Mouse (Mus musculus) MEL (cell line): Measurements from ENCODE around the gene Lcn12. TPM values are rescaled to one million over a fixed set of nuclear protein-coding genes. Genes with fewer than 3 reads are reported as not detected.

Source experiments
- DNase-seq: peaks from one replicate; pipeline ENCODE4 v3.0.0; 2011; ENCODE audit warnings: low read depth, low spot score
- H3K27ac ChIP-seq: 2 replicates; pipeline ENCODE4 v1.5.1; 2012; ENCODE audit warnings: low read depth, mild to moderate bottlenecking, control low read depth, low read length, moderate library complexity; ENCODE audit not compliant: control insufficient read depth
- H3K27me3 ChIP-seq, 2 experiments: fragments of 150-350 bp in 1 of 2; sonication (generic) in 1 of 2; 2 replicates each; pipeline ENCODE4 v1.6.1; 2012; ENCODE audit warnings: low read length in 2 of 2, mild to moderate bottlenecking in 2 of 2, improper control_type of control experiment in 1 of 2, moderate library complexity in 1 of 2; ENCODE audit not compliant: insufficient read depth in 2 of 2, control insufficient read depth in 1 of 2
- H3K36me3 ChIP-seq, 2 experiments: 2 replicates each; pipeline ENCODE4 v1.6.1; 2012 to 2014; ENCODE audit warnings: low read length in 2 of 2, improper control_type of control experiment in 1 of 2, inconsistent platforms in 1 of 2, mild to moderate bottlenecking in 1 of 2; ENCODE audit not compliant: insufficient read depth in 2 of 2, control insufficient read depth in 1 of 2
- H3K4me1 ChIP-seq, 2 experiments: fragments of 150-350 bp in 1 of 2; sonication (generic) in 1 of 2; 2 replicates each; pipeline ENCODE4 v1.6.1; 2012; ENCODE audit warnings: low read length in 2 of 2, improper control_type of control experiment in 1 of 2, mild to moderate bottlenecking in 1 of 2; ENCODE audit not compliant: insufficient read depth in 2 of 2, control insufficient read depth in 1 of 2
- H3K4me3 ChIP-seq, 2 experiments: fragments of 150-350 bp in 1 of 2; sonication (generic) in 1 of 2; 2 replicates each; pipeline ENCODE4 v1.5.1; 2012; ENCODE audit warnings: low read depth in 2 of 2, low read length in 2 of 2, mild to moderate bottlenecking in 2 of 2, moderate library complexity in 2 of 2, control low read depth in 1 of 2, improper control_type of control experiment in 1 of 2; ENCODE audit not compliant: control insufficient read depth in 1 of 2, insufficient read depth in 1 of 2
- H3K79me2 ChIP-seq: 2 replicates; pipeline ENCODE4 v1.6.1; 2012; ENCODE audit warnings: mild to moderate bottlenecking, low read length, moderate library complexity; ENCODE audit not compliant: control insufficient read depth, poor library complexity, insufficient read depth
- H3K9ac ChIP-seq: 2 replicates; pipeline ENCODE4 v1.6.1; 2012; ENCODE audit warnings: low read depth, mild to moderate bottlenecking, control low read depth, low read length, moderate library complexity; ENCODE audit not compliant: control insufficient read depth, poor library complexity, severe bottlenecking
- H3K9me3 ChIP-seq: fragments of 150-350 bp; sonication (generic); replicated peaks from 2 replicates; pipeline ENCODE4 v1.6.1; 2012; ENCODE audit warnings: mild to moderate bottlenecking, low read length, improper control_type of control experiment, moderate library complexity; ENCODE audit not compliant: insufficient read depth
- CHD1 ChIP-seq: IDR thresholded peaks from 2 replicates; pipeline ENCODE4 v1.6.1; 2012; ENCODE audit warnings: low read depth, mild to moderate bottlenecking, inconsistent platforms, low read length, improper control_type of control experiment
- CHD2 ChIP-seq: IDR thresholded peaks from 2 replicates; pipeline ENCODE4 v1.6.1; 2011; ENCODE audit warnings: low read length, improper control_type of control experiment
- CTCF ChIP-seq, 3 experiments: IDR thresholded peaks in 2 of 3; conservative IDR thresholded peaks in 1 of 3; 2 replicates each; pipeline ENCODE4 v1.5.1; 2011 to 2012; ENCODE audit warnings: low read length in 3 of 3, low read depth in 2 of 3, mild to moderate bottlenecking in 2 of 3, improper control_type of control experiment in 1 of 3, inconsistent platforms in 1 of 3, mixed read lengths in 1 of 3, moderate library complexity in 1 of 3; ENCODE audit not compliant: control insufficient read depth in 1 of 3, insufficient read depth in 1 of 3, poor library complexity in 1 of 3, severe bottlenecking in 1 of 3
- E2F4 ChIP-seq: IDR thresholded peaks from 2 replicates; pipeline ENCODE4 v1.6.1; 2011; ENCODE audit warnings: low read depth, low read length, improper control_type of control experiment, borderline replicate concordance
- ELF1 ChIP-seq: IDR thresholded peaks from 2 replicates; pipeline ENCODE4 v1.6.1; 2014; ENCODE audit warnings: low read depth, mild to moderate bottlenecking, inconsistent platforms, low read length, improper control_type of control experiment, moderate library complexity
- ETS1 ChIP-seq: IDR thresholded peaks from 2 replicates; pipeline ENCODE4 v1.6.1; 2012; ENCODE audit warnings: low read depth, mild to moderate bottlenecking, inconsistent platforms, low read length, improper control_type of control experiment, moderate library complexity
- GATA1 ChIP-seq: IDR thresholded peaks from 2 replicates; pipeline ENCODE4 v1.6.1; 2011; ENCODE audit warnings: low read depth, low read length, improper control_type of control experiment
- MEF2A ChIP-seq: IDR thresholded peaks from 2 replicates; pipeline ENCODE4 v1.6.1; 2014; ENCODE audit warnings: low read depth, mild to moderate bottlenecking, inconsistent platforms, low read length, improper control_type of control experiment; ENCODE audit not compliant: poor library complexity, insufficient replicate concordance, severe bottlenecking; ENCODE audit errors: extremely low read depth
- MYB ChIP-seq: IDR thresholded peaks from 2 replicates; pipeline ENCODE4 v1.6.1; 2011; ENCODE audit warnings: mild to moderate bottlenecking, low read depth, low read length, improper control_type of control experiment
- NRF1 ChIP-seq: IDR thresholded peaks from 2 replicates; pipeline ENCODE4 v1.6.1; 2014; ENCODE audit warnings: low read depth, mild to moderate bottlenecking, inconsistent platforms, low read length, improper control_type of control experiment, moderate library complexity; ENCODE audit not compliant: poor library complexity, insufficient read depth, severe bottlenecking
- POLR2AphosphoS5 ChIP-seq: IDR thresholded peaks from 2 replicates; pipeline ENCODE4 v1.6.1; 2012; ENCODE audit warnings: low read depth, borderline replicate concordance, mild to moderate bottlenecking, inconsistent platforms, low read length, moderate library complexity, mixed read lengths
- TAL1 ChIP-seq: IDR thresholded peaks from 2 replicates; pipeline ENCODE4 v1.6.1; 2012; ENCODE audit warnings: mild to moderate bottlenecking, inconsistent platforms, low read length, moderate library complexity, mixed read lengths
- TCF12 ChIP-seq: IDR thresholded peaks from 2 replicates; pipeline ENCODE4 v1.6.1; 2014; ENCODE audit warnings: low read depth, mild to moderate bottlenecking, inconsistent platforms, low read length, improper control_type of control experiment, moderate library complexity
- ZC3H11A ChIP-seq: IDR thresholded peaks from 2 replicates; pipeline ENCODE4 v1.6.1; 2012; ENCODE audit warnings: low read depth, mild to moderate bottlenecking, inconsistent platforms, low read length, improper control_type of control experiment
- ZNF384 ChIP-seq: IDR thresholded peaks from 2 replicates; pipeline ENCODE4 v1.6.1; 2012; ENCODE audit warnings: low read depth, mild to moderate bottlenecking, inconsistent platforms, low read length, improper control_type of control experiment
- polyA plus RNA-seq, 2 experiments: library from polyadenylated mRNA; stranded (reverse) in 1 of 2; unstranded in 1 of 2; fragments of >175 nt in 1 of 2; fragments of >200 nt in 1 of 2; gene quantifications; 2 replicates each; pipeline versions ENCODE4 v1.2.1 to v1.2.4; 2012; ENCODE audit warnings: low replicate concordance in 2 of 2, low read depth in 1 of 2; ENCODE audit not compliant: insufficient read length in 2 of 2, insufficient read depth in 1 of 2, missing spikeins in 1 of 2
- total RNA-seq: library from RNA; depleted of rRNA; stranded (reverse); fragments of 300-350 nt; gene quantifications from 2 replicates; pipeline ENCODE4 v1.2.3, GENCODE M21; 2012

The Lcn12 gene
- total and polyA plus RNA-seq, 3 experiments, result not detected

DNA sequence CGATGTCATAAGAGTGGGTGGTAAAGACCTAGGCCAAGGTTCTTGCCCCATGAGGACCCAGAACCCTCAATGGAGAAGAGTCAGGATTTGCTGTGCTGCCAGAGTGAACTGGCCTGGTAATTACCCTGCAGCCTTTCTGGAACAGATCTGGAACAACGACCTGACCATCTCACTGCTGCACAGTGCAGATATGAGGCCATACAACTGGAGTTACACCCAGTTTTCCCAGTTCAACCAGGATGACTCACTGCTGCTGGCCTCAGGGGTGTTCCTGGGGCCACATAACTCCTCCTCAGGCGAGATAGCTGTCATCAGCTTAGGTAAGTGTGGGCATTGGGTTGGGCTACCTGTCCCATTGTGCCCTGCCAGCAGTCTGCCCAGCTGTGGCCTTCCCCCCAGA lies 9.0 kb upstream of the Lcn12 start (continued):
- TF ChIP-seq ZNF384 (no peak), MYB (no peak), GATA1 (no peak), ZC3H11A (no peak), POLR2AphosphoS5 (no peak), ETS1 (no peak), ELF1 (no peak)
- TF ChIP-seq, all 39 proteins: peak for 5

DNA sequence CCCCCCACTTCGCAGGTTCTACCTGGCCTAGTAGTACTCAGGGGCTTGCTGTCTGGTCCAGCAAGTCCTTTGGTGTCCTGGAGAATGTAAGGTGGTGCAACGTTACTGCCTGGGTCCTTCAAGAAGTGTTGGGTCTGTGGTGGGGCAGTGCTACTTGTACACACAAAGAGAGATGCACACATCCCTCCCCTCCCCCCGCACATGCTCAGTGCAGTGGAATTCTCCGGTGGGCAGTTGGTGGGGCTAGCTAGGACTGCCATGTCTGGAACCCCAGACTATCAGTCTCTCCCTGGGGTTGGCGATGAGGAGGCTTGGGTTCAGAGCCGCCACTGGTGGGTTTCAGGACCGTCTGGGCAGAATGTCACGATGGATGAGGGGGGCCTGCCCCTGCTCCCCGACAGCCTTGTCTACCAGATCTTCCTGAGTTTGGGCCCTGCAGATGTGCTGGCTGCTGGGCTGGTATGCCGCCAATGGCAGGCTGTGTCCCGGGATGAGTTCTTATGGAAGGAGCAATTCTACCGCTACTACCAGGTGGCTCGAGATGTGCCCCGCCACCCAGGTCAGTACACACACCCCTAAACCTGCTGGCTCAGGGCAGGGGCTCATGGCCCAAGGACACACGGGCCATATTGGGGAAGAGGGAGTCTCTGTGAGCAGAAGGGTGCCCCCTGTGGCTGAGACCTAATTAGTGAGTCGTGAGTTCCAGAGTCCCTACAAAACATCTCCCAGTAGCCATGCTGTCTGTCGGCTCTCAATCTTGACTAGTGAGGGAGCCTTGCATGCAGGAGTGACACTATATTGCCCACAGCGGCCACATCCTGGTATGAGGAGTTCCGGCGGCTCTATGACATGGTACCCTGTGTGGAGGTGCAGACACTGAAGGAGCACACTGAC lies 8.1 kb upstream of the Lcn12 start, which contains the start of gene C8g:
Gene C8g (minus strand): TSS at position 127 of the 894 bp plus-strand sequence.
- peaks cover 10 to 36% of the 10 kb centered on the region in 2 experiments for H3K4me1 ChIP-seq
- no peaks in the 10 kb centered on the region for H3K27me3 ChIP-seq
- H3K36me3 ChIP-seq, result peaks cover 0 to 29% of the 10 kb centered on the region in 2 experiments; a peak in 2 of 4 replicates
- TF ChIP-seq E2F4 (no peak), POLR2AphosphoS5 (no peak), CHD1 (no peak), NRF1 (peak; percentile 43; the same call in 1 of the 2 replicates), GATA1 (no peak), TAL1 (no peak), CTCF (IDR thresholded peaks at IDR 0.05 in 2 of 3, conservative IDR thresholded peaks at IDR 0.05 in 1 of 3; ENCODE audit: control insufficient read depth in 1 of 3, insufficient read depth in 1 of 3, low read depth in 2 of 3, low read length in 3 of 3, poor library complexity in 1 of 3, severe bottlenecking in 1 of 3) (peak; percentile 22 to 41 (median 35); a peak in 4 of 6 replicates), MEF2A (no peak), TCF12 (no peak), CHD2 (no peak)
- no peaks in the 10 kb centered on the region for H3K9me3 ChIP-seq
- H3K79me2 ChIP-seq, result peaks cover 9% of the 10 kb centered on the region
- peak; percentile 57 for DNase-seq
- H3K4me3 ChIP-seq, result peak within 1 kb of the TSS; percentile 93 to 96
- H3K27ac ChIP-seq, result peak within 1 kb of the TSS; percentile 65
- peak within 1 kb of the TSS; percentile 97 for H3K9ac ChIP-seq
